Mouse (Mus musculus) adrenal gland, adult 18-20 months (tissue): ENCODE results near the gene Ccr1. TPM values are rescaled to one million over a fixed set of nuclear protein-coding genes. Genes with fewer than 3 reads are reported as not detected.
"Not testable (repeated sequence)": the region's sequence is repeated elsewhere in the genome, so short reads cannot be mapped to it uniquely, and the experiment has no call there.

Source experiments
- DNase-seq, 2 experiments: peaks; one replicate each; pipeline ENCODE4 v3.0.0; 2021 to 2022; ENCODE audit warnings: low spot score in 2 of 2
- long read RNA-seq, 2 experiments: library from polyadenylated mRNA; stranded (forward); transcript quantifications; one replicate each; pipeline ENCODE4 v2.0.0; 2021
- total RNA-seq, 2 experiments: library from RNA; stranded (reverse); gene quantifications; 1 replicate in 1 of 2; 2 replicates in 1 of 2; pipeline ENCODE4 v1.2.3; 2021

Gene Ccr1
- 1 to 10 TPM; 1.1 to 1.7 TPM for total RNA-seq
- long read RNA-seq, experiment 1, partial matches to known transcripts: 0 of 4 reads
- long read RNA-seq, experiment 1, other reads (novel, unspliced or antisense): 0 of 4 reads
- long read RNA-seq, experiment 2, partial matches to known transcripts: 0 of 2 reads
- long read RNA-seq, experiment 2, other reads (novel, unspliced or antisense): 1 of 2 reads

GRCm38 (mm10) chr9:123968290-123968912 is at the start of gene Ccr1:
TSS of gene Ccr1 (minus strand) at chr9:123968692.
- no peak for DNase-seq

GRCm38 (mm10) chr9:124016048-124016447 is 47.6 kb upstream of the Ccr1 start:
- DNase-seq: no peak

GRCm38 (mm10) chr9:124014985-124015652 is 46.6 kb upstream of the Ccr1 start:
- DNase-seq: no peak

- DNase-seq: no peak
Observed at GRCm38 (mm10) chr9:124013270-124013669, 44.8 kb upstream of the Ccr1 start.

GRCm38 (mm10) chr9:124012691-124013090 is 44.2 kb upstream of the Ccr1 start:
- no peak for DNase-seq

- no peak for DNase-seq
Observed at GRCm38 (mm10) chr9:123999784-124000183, 31.3 kb upstream of the Ccr1 start.

GRCm38 (mm10) chr9:123997719-123998118 is 29.2 kb upstream of the Ccr1 start:
- DNase-seq: no peak

- no peak for DNase-seq
Observed at GRCm38 (mm10) chr9:123991312-123991906, 22.9 kb upstream of the Ccr1 start.

GRCm38 (mm10) chr9:123989671-123990070 is 21.2 kb upstream of the Ccr1 start:
- no peak for DNase-seq

- DNase-seq: no peak
Observed at GRCm38 (mm10) chr9:123986217-123986616, 17.7 kb upstream of the Ccr1 start.

GRCm38 (mm10) chr9:123984943-123985342 is 16.5 kb upstream of the Ccr1 start:
- no peak for DNase-seq

GRCm38 (mm10) chr9:123982720-123983119 is 14.2 kb upstream of the Ccr1 start:
- DNase-seq: no peak

- DNase-seq: no peak
Observed at GRCm38 (mm10) chr9:123981909-123982308, 13.4 kb upstream of the Ccr1 start.

GRCm38 (mm10) chr9:123980858-123981475 is 12.5 kb upstream of the Ccr1 start:
- not testable (repeated sequence) for DNase-seq

GRCm38 (mm10) chr9:123978308-123978707 is 9.8 kb upstream of the Ccr1 start, which contains the start of gene Ccr1l1:
TSS of gene Ccr1l1 (minus strand) at chr9:123978408.
- no peak for DNase-seq

- no peak for DNase-seq
Observed at GRCm38 (mm10) chr9:123976876-123977663, 8.6 kb upstream of the Ccr1 start.

GRCm38 (mm10) chr9:123975630-123976029 is 7.1 kb upstream of the Ccr1 start:
- DNase-seq: no peak

- DNase-seq: not testable (repeated sequence)
Observed at GRCm38 (mm10) chr9:123966858-123967495, 1.5 kb downstream of the Ccr1 start.

- no peak for DNase-seq
Observed at GRCm38 (mm10) chr9:123964776-123965175, 3.7 kb downstream of the Ccr1 start.

- no peak for DNase-seq
Observed at GRCm38 (mm10) chr9:123960161-123960560, 8.3 kb downstream of the Ccr1 start.
